Mouse (Mus musculus) urinary bladder, adult 18-20 months (tissue): Measurements from ENCODE around the gene Kcna10.

Experiments used
- DNase-seq, 2 experiments: peaks; one replicate each; pipeline ENCODE4 v3.0.0; 2022; ENCODE audit warnings: low spot score in 2 of 2, mixed read lengths in 2 of 2

Gene Kcna10

GRCm38 (mm10) chr3:107241389-107242094, 58.7 kb downstream of the Kcna10 start:
- no peak for DNase-seq
